Mouse (Mus musculus): Measurements from ENCODE around the gene Gm10073. TPM values are rescaled to one million over a fixed set of nuclear protein-coding genes. Genes with fewer than 3 reads are reported as not detected.

Gm10073 gene
- total and polyA plus RNA-seq, 3 experiments: 21.6 to 224 (median 117) TPM

- dilution Hi-C loops (cut with MboI; ENCODE audit: extremely low pct_ligation_motif_present, extremely low pct_unique_long_range_greater_than_20kb, low sequenced_read_pairs) (no loop called here), in situ Hi-C loops (cut with MboI; ENCODE audit: low pct_ligation_motif_present, low pct_unique_long_range_greater_than_20kb, low sequenced_read_pairs) (no loop called here)
Measured at GRCm38 (mm10) chr8:106529885-106530482, 43.3 kb downstream of the Gm10073 start.

DNA sequence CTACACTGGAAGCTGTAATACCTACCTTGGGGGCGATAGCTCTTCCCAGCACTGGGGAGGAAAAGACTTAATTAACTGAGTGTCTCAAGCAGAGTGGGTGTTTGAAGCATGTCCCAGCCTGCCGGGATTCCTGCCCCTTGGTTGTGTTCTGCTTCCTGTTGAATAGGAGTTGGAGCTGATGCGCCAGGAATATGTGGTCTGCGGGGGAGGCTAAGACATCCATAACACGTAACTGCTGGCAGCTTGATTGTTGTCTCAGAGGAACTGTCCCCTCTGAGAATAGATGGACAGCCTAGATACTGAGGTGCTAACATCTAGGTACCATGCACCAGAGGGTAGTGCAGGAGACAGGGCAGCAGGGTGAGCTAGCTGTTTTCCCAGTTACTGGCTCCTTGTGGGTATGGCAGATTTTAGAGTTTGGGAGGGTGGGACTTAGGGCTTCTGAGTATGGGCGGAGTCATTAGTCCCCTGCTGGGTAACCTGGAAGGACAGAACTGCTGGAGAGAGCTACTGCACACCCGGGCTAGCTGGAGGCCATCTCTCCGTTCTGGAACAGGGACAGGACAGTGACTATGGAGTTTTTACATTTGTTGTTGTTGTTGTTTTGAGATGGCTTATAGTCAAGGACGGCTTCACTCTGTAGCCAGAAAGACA, 44.5 kb downstream of the Gm10073 start:
- DNase-seq (ENCODE audit: extremely low read depth): no peak
- Histone ChIP-seq H3K79me2 (replicated peaks; ENCODE audit: control insufficient read depth, extremely low read depth, insufficient read depth, poor library complexity, severe bottlenecking) (no peaks in the 10 kb centered on the region), H3K4me3 (replicated peaks in 1 of 3; ENCODE audit: low read depth in 2 of 3, low read length in 2 of 3, poor library complexity in 1 of 3) (no peak overlapping the region), H3K36me3 (replicated peaks in 1 of 2; ENCODE audit: control insufficient read depth in 1 of 2, insufficient read depth in 1 of 2, low read length in 1 of 2) (no peaks in the 10 kb centered on the region), H3K4me2 (ENCODE audit: insufficient read depth, low read depth, poor library complexity, severe bottlenecking) (no peak overlapping the region), H3K4me1 (ENCODE audit: control insufficient read depth in 1 of 2, insufficient read depth in 2 of 2) (peaks cover 0 to 2% of the 10 kb centered on the region in 2 experiments; a peak in 1 of 4 replicates), H3K27me3 (replicated peaks) (no peaks in the 10 kb centered on the region), H3K9ac (ENCODE audit: insufficient read depth, low read depth) (no peak overlapping the region), H3K27ac (ENCODE audit: insufficient read depth, low read depth) (no peak overlapping the region), H3K9me3 (replicated peaks; ENCODE audit: low read length) (no peaks in the 10 kb centered on the region)
- no peak for TF ChIP-seq CTCF (conservative IDR thresholded peaks at IDR 0.05 in 1 of 2, IDR thresholded peaks at IDR 0.05 in 1 of 2; ENCODE audit: low read depth in 2 of 2, low read length in 2 of 2)
- no peak for TF ChIP-seq E2F4 (IDR thresholded peaks at IDR 0.05; ENCODE audit: insufficient replicate concordance, low read depth, low read length)
- TF ChIP-seq JUND (conservative IDR thresholded peaks at IDR 0.05; ENCODE audit: low read depth, low read length): no peak
- no peak for TF ChIP-seq MYC (IDR thresholded peaks at IDR 0.05; ENCODE audit: low read depth, low read length)
- TF ChIP-seq GABPA (IDR thresholded peaks at IDR 0.05; ENCODE audit: insufficient replicate concordance, low read depth, low read length): no peak
- TF ChIP-seq USF1 (IDR thresholded peaks at IDR 0.05; ENCODE audit: low read depth, low read length): no peak
- no peak for TF ChIP-seq MAFK (IDR thresholded peaks at IDR 0.05; ENCODE audit: insufficient replicate concordance, low read length)
- TF ChIP-seq USF2 (conservative IDR thresholded peaks at IDR 0.05; ENCODE audit: low read depth, low read length): no peak
- TF ChIP-seq ZC3H11A (IDR thresholded peaks at IDR 0.05; ENCODE audit: low read depth, low read length): no peak
- no peak for TF ChIP-seq HCFC1 (IDR thresholded peaks at IDR 0.05; ENCODE audit: low read depth, low read length)
- TF ChIP-seq NRF1 (IDR thresholded peaks at IDR 0.05; ENCODE audit: low read depth, low read length): no peak
- TF ChIP-seq ZNF384 (IDR thresholded peaks at IDR 0.05; ENCODE audit: low read depth, low read length): no peak
- no peak for TF ChIP-seq RCOR1 (conservative IDR thresholded peaks at IDR 0.05; ENCODE audit: low read depth, low read length)
- dilution Hi-C loops (cut with MboI; ENCODE audit: extremely low pct_ligation_motif_present, extremely low pct_unique_long_range_greater_than_20kb, low sequenced_read_pairs) (no loop called here), in situ Hi-C loops (cut with MboI; ENCODE audit: low pct_ligation_motif_present, low pct_unique_long_range_greater_than_20kb, low sequenced_read_pairs) (no loop called here)

More at GRCm38 (mm10) chr8:106529885-106530482, 43.3 kb downstream of the Gm10073 start:
- no peak for DNase-seq (ENCODE audit: extremely low read depth)
- no peaks in the 10 kb centered on the region for H3K9me3 ChIP-seq (replicated peaks; ENCODE audit: low read length)
- no peak overlapping the region for H3K4me3 ChIP-seq (replicated peaks in 1 of 3; ENCODE audit: low read depth in 2 of 3, low read length in 2 of 3, poor library complexity in 1 of 3)
- TF ChIP-seq EP300 (IDR thresholded peaks at IDR 0.05; ENCODE audit: low read length) (no peak), NELFE (IDR thresholded peaks at IDR 0.05; ENCODE audit: low read depth, low read length) (no peak), TCF12 (IDR thresholded peaks at IDR 0.05; ENCODE audit: low read depth, low read length) (no peak), ZC3H11A (IDR thresholded peaks at IDR 0.05; ENCODE audit: low read depth, low read length) (no peak), MYC (IDR thresholded peaks at IDR 0.05; ENCODE audit: low read depth, low read length) (no peak), MEF2A (IDR thresholded peaks at IDR 0.05; ENCODE audit: borderline replicate concordance, low read depth, low read length) (no peak), NRF1 (IDR thresholded peaks at IDR 0.05; ENCODE audit: low read depth, low read length) (no peak), ZKSCAN1 (IDR thresholded peaks at IDR 0.05; ENCODE audit: borderline replicate concordance, low read depth, low read length) (no peak), TBP (conservative IDR thresholded peaks at IDR 0.05; ENCODE audit: low read depth, low read length) (no peak), CHD1 (IDR thresholded peaks at IDR 0.05; ENCODE audit: low read depth, low read length) (no peak), MAX (IDR thresholded peaks at IDR 0.05; ENCODE audit: low read length) (no peak), RCOR1 (conservative IDR thresholded peaks at IDR 0.05; ENCODE audit: low read depth, low read length) (no peak), GABPA (IDR thresholded peaks at IDR 0.05; ENCODE audit: insufficient replicate concordance, low read depth, low read length) (no peak), USF2 (conservative IDR thresholded peaks at IDR 0.05; ENCODE audit: low read depth, low read length) (no peak)
- no peaks in the 10 kb centered on the region for H3K36me3 ChIP-seq (replicated peaks in 1 of 2; ENCODE audit: control insufficient read depth in 1 of 2, insufficient read depth in 1 of 2, low read length in 1 of 2)
- H3K9ac ChIP-seq (ENCODE audit: insufficient read depth, low read depth): no peak overlapping the region
- no peaks in the 10 kb centered on the region for H3K27me3 ChIP-seq (replicated peaks)
- H3K4me2 ChIP-seq (ENCODE audit: insufficient read depth, low read depth, poor library complexity, severe bottlenecking): no peak overlapping the region
- no peaks in the 10 kb centered on the region for H3K79me2 ChIP-seq (replicated peaks; ENCODE audit: control insufficient read depth, extremely low read depth, insufficient read depth, poor library complexity, severe bottlenecking)
- peaks cover 3 to 5% of the 10 kb centered on the region in 2 experiments; a peak in 3 of 4 replicates for H3K4me1 ChIP-seq (ENCODE audit: control insufficient read depth in 1 of 2, insufficient read depth in 2 of 2)
- H3K27ac ChIP-seq (ENCODE audit: insufficient read depth, low read depth): no peak overlapping the region
